Mouse (Mus musculus) kidney, adult 2 months (tissue): ENCODE measurements around the gene Cyp3a57.
"Not testable (repeated sequence)": the region's sequence is repeated elsewhere in the genome, so short reads cannot be mapped to it uniquely, and the experiment has no call there.

Experiments used
- CTCF ChIP-seq: fragments of 200-500 bp; conservative IDR thresholded peaks from 2 replicates; pipeline ENCODE4 v1.5.1; 2011; ENCODE audit warnings: low read depth, mild to moderate bottlenecking, control low read depth, low read length, moderate library complexity, mixed read lengths; ENCODE audit not compliant: insufficient read depth, insufficient read length
- POLR2A ChIP-seq: fragments of 200-500 bp; IDR thresholded peaks from one replicate; pipeline ENCODE4 v1.6.1; 2011; ENCODE audit warnings: low read depth, low read length, control low read depth

GRCm38 (mm10) chr5:145415416-145415815 lies 70.3 kb downstream of the Cyp3a57 start:
- TF ChIP-seq CTCF, POLR2A: not testable (repeated sequence)
